Mouse (Mus musculus) olfactory bulb, adult 2 months (tissue): ENCODE data around the gene Gm49630.
"Not testable (repeated sequence)": the region's sequence is repeated elsewhere in the genome, so short reads cannot be mapped to it uniquely, and the experiment has no call there.

Experiments
- CTCF ChIP-seq: fragments of 200-500 bp; IDR thresholded peaks from 2 replicates; pipeline ENCODE4 v1.5.1; 2012; ENCODE audit warnings: low read depth, mild to moderate bottlenecking, low read length, moderate library complexity; ENCODE audit not compliant: insufficient read depth
- POLR2A ChIP-seq: fragments of 200-500 bp; IDR thresholded peaks from 2 replicates; pipeline ENCODE4 v1.6.1; 2012; ENCODE audit warnings: mild to moderate bottlenecking, low read depth, low read length, moderate library complexity; ENCODE audit not compliant: insufficient read depth

GRCm38 (mm10) chr17:7352596-7352995 is 19.2 kb downstream of the Gm49630 start, which contains the start of gene Ttll2:
- TF ChIP-seq CTCF, POLR2A: not testable (repeated sequence)
